Mouse (Mus musculus) limb, embryonic 15.5 days (tissue): Measurements from ENCODE around the gene Ncstn. TPM values are rescaled to one million over a fixed set of nuclear protein-coding genes. Genes with fewer than 3 reads are reported as not detected.
A peak's percentile ranks its signal among the peaks of the same experiment; 100 is the strongest.

Source experiments
- ATAC-seq: fragments of 200-750 bp; cut with Nextera tagmentation; 2 replicates; pipeline ENCODE4 v1.8.0; 2017; ENCODE audit warnings: low read depth, moderate TSS enrichment; ENCODE audit not compliant: insufficient number of reproducible peaks, low FRiP score, low TSS enrichment
- H3K27ac ChIP-seq: fragments of 300-500 bp; sonication (generic); 2 replicates; pipeline ENCODE4 v1.5.1; 2015; ENCODE audit warnings: moderate library complexity, mild to moderate bottlenecking, inconsistent platforms
- H3K27me3 ChIP-seq: fragments of 300-500 bp; sonication (generic); 2 replicates; pipeline ENCODE4 v1.6.1; 2015; ENCODE audit warnings: inconsistent platforms
- H3K36me3 ChIP-seq: fragments of 300-500 bp; sonication (generic); 2 replicates; pipeline ENCODE4 v1.6.1; 2015; ENCODE audit warnings: inconsistent platforms
- H3K4me1 ChIP-seq: fragments of 300-500 bp; sonication (generic); 2 replicates; pipeline ENCODE4 v1.6.1; 2015; ENCODE audit warnings: inconsistent platforms
- H3K4me2 ChIP-seq: fragments of 300-500 bp; sonication (generic); 2 replicates; pipeline ENCODE4 v1.6.1; 2015; ENCODE audit warnings: mild to moderate bottlenecking, inconsistent platforms
- H3K4me3 ChIP-seq: fragments of 300-500 bp; sonication (generic); 2 replicates; pipeline ENCODE4 v1.5.1; 2015; ENCODE audit warnings: mild to moderate bottlenecking, inconsistent platforms
- H3K9ac ChIP-seq: fragments of 300-500 bp; sonication (generic); 2 replicates; pipeline ENCODE4 v1.6.1; 2015; ENCODE audit warnings: inconsistent platforms
- H3K9me3 ChIP-seq: fragments of 300-500 bp; sonication (generic); 2 replicates; pipeline ENCODE4 v1.6.1; 2016; ENCODE audit warnings: inconsistent platforms
- WGBS: fragments of 180-500 bp; shearing (Covaris S2); methylation state at CpG from one replicate; pipeline ENCODE4 v1.1.7; 2015; 5-methylcytosine and 5-hydroxymethylcytosine counted together
- polyA plus RNA-seq: library from polyadenylated mRNA; unstranded; fragments of >200 nt; fragmentation: Nextera tagmentation; extraction: Ambion mirVana; gene quantifications from 2 replicates; pipeline ENCODE4 v1.2.1, GENCODE M21; 2015

The Ncstn gene
- polyA plus RNA-seq, 1 experiment from 2014 or later: 107 TPM

GRCm38 (mm10) chr1:172070227-172070626 is 12.4 kb downstream of the Ncstn start:
- H3K4me2 ChIP-seq: no peak overlapping the region
- H3K27ac ChIP-seq: no peak overlapping the region
- H3K9me3 ChIP-seq: no peaks in the 10 kb centered on the region
- WGBS: 54% methylated on average over 6 of the region's 6 CpGs
- ATAC-seq: no peak
- H3K9ac ChIP-seq: no peak overlapping the region
- no peak overlapping the region for H3K4me3 ChIP-seq
- H3K36me3 ChIP-seq: peaks cover 97% of the 10 kb centered on the region
- no peaks in the 10 kb centered on the region for H3K27me3 ChIP-seq
- H3K4me1 ChIP-seq: no peaks in the 10 kb centered on the region

- Histone ChIP-seq H3K4me1 (peaks cover 12% of the 10 kb centered on the region; the same call in 1 of the 2 replicates), H3K27ac (peak overlapping the region; percentile 19; the same call in 1 of the 2 replicates), H3K4me2 (no peak overlapping the region), H3K9me3 (no peaks in the 10 kb centered on the region), H3K9ac (no peak overlapping the region), H3K27me3 (no peaks in the 10 kb centered on the region), H3K36me3 (peaks cover 58% of the 10 kb centered on the region), H3K4me3 (no peak overlapping the region)
- peak; percentile 53; the same call in 1 of the 2 replicates for ATAC-seq
- WGBS: 60% methylated on average over 13 of the region's 13 CpGs
Measured at GRCm38 (mm10) chr1:172064613-172065141, 17.9 kb downstream of the Ncstn start.

- 23% methylated on average over 4 of the region's 4 CpGs for WGBS
- Histone ChIP-seq H3K9me3 (no peaks in the 10 kb centered on the region), H3K4me2 (no peak overlapping the region), H3K4me3 (no peak overlapping the region), H3K27ac (no peak overlapping the region), H3K9ac (no peak overlapping the region), H3K36me3 (peaks cover 47% of the 10 kb centered on the region), H3K27me3 (no peaks in the 10 kb centered on the region), H3K4me1 (peaks cover 12% of the 10 kb centered on the region)
- no peak for ATAC-seq
Measured at GRCm38 (mm10) chr1:172063291-172064023, 19.1 kb downstream of the Ncstn start.

- Histone ChIP-seq H3K4me1 (peaks cover 19% of the 10 kb centered on the region), H3K4me3 (no peak overlapping the region), H3K4me2 (no peak overlapping the region), H3K27ac (no peak overlapping the region), H3K9me3 (no peaks in the 10 kb centered on the region), H3K27me3 (0 out of 2 replicates have a peak, but pooled peaks cover 2% of the 10 kb centered on the region), H3K36me3 (peaks cover 33% of the 10 kb centered on the region), H3K9ac (no peak overlapping the region)
- 74% methylated on average over 2 of the region's 2 CpGs for WGBS
- ATAC-seq: no peak
Measured at GRCm38 (mm10) chr1:172062101-172062500, 20.5 kb downstream of the Ncstn start.

GRCm38 (mm10) chr1:172061217-172061616 is 21.4 kb downstream of the Ncstn start:
- H3K4me1 ChIP-seq: peaks cover 19% of the 10 kb centered on the region
- H3K4me3 ChIP-seq: no peak overlapping the region
- no peak for ATAC-seq
- WGBS: 31% methylated on average over 8 of the region's 8 CpGs
- H3K4me2 ChIP-seq: no peak overlapping the region
- H3K9ac ChIP-seq: no peak overlapping the region
- H3K9me3 ChIP-seq: no peaks in the 10 kb centered on the region
- no peak overlapping the region for H3K27ac ChIP-seq
- peaks cover 10% of the 10 kb centered on the region for H3K27me3 ChIP-seq
- peaks cover 24% of the 10 kb centered on the region for H3K36me3 ChIP-seq

- no peak for ATAC-seq
- no peaks in the 10 kb centered on the region for H3K9me3 ChIP-seq
- H3K27me3 ChIP-seq: peaks cover 15% of the 10 kb centered on the region
- H3K27ac ChIP-seq: no peak overlapping the region
- peaks cover 20% of the 10 kb centered on the region for H3K36me3 ChIP-seq
- no peak overlapping the region for H3K9ac ChIP-seq
- H3K4me2 ChIP-seq: no peak overlapping the region
- 41% methylated on average over 4 of the region's 4 CpGs for WGBS
- peaks cover 19% of the 10 kb centered on the region for H3K4me1 ChIP-seq
- H3K4me3 ChIP-seq: no peak overlapping the region
Measured at GRCm38 (mm10) chr1:172060659-172061058, 21.9 kb downstream of the Ncstn start.

- Histone ChIP-seq H3K27me3 (peaks cover 28% of the 10 kb centered on the region), H3K27ac (no peak overlapping the region), H3K36me3 (0 out of 2 replicates have a peak, but pooled peaks cover 4% of the 10 kb centered on the region), H3K4me1 (peaks cover 15% of the 10 kb centered on the region), H3K9me3 (no peaks in the 10 kb centered on the region), H3K4me3 (no peak overlapping the region), H3K4me2 (no peak overlapping the region), H3K9ac (no peak overlapping the region)
- 53% methylated on average over 7 of the region's 7 CpGs for WGBS
- no peak for ATAC-seq
Measured at GRCm38 (mm10) chr1:172058874-172059273, 23.7 kb downstream of the Ncstn start.

- ATAC-seq: no peak
Measured at GRCm38 (mm10) chr1:172058321-172058720, 24.3 kb downstream of the Ncstn start.

GRCm38 (mm10) chr1:172057491-172057921 is 25.1 kb downstream of the Ncstn start, which contains the start of gene Nhlh1:
Gene Nhlh1, minus strand, starts transcription at chr1:172057573.
- Histone ChIP-seq H3K27me3 (peaks cover 39% of the 10 kb centered on the region), H3K9ac (no peak within 1 kb of the TSS), H3K27ac (no peak within 1 kb of the TSS), H3K4me3 (no peak within 1 kb of the TSS), H3K4me2 (no peak within 1 kb of the TSS), H3K9me3 (no peaks in the 10 kb centered on the region), H3K4me1 (peaks cover 22% of the 10 kb centered on the region), H3K36me3 (no peaks in the 10 kb centered on the region)
- WGBS: 37% methylated on average over 2 of the region's 2 CpGs
- ATAC-seq: no peak; the same call in 1 of the 2 replicates

More at GRCm38 (mm10) chr1:172058321-172058720, 24.3 kb downstream of the Ncstn start:
- H3K9me3 ChIP-seq: no peaks in the 10 kb centered on the region
- no peak overlapping the region for H3K4me2 ChIP-seq
- H3K27me3 ChIP-seq: peaks cover 34% of the 10 kb centered on the region
- peaks cover 17% of the 10 kb centered on the region for H3K4me1 ChIP-seq
- no peak overlapping the region for H3K9ac ChIP-seq
- no peaks in the 10 kb centered on the region for H3K36me3 ChIP-seq
- 69% methylated on average over 6 of the region's 6 CpGs for WGBS
- no peak overlapping the region for H3K4me3 ChIP-seq
- H3K27ac ChIP-seq: no peak overlapping the region

- 79% methylated on average over 4 of the region's 4 CpGs for WGBS
- Histone ChIP-seq H3K36me3 (no peaks in the 10 kb centered on the region), H3K4me2 (no peak overlapping the region), H3K9me3 (no peaks in the 10 kb centered on the region), H3K27ac (no peak overlapping the region), H3K4me1 (peaks cover 22% of the 10 kb centered on the region), H3K27me3 (peaks cover 47% of the 10 kb centered on the region), H3K4me3 (no peak overlapping the region), H3K9ac (no peak overlapping the region)
- ATAC-seq: no peak
Measured at GRCm38 (mm10) chr1:172056251-172056650, 26.3 kb downstream of the Ncstn start.

GRCm38 (mm10) chr1:172053541-172054440 is 28.8 kb downstream of the Ncstn start:
- no peak for ATAC-seq
- H3K4me2 ChIP-seq: peak overlapping the region; percentile 51
- WGBS: 5% methylated on average over 42 of the region's 42 CpGs
- H3K4me3 ChIP-seq: peak overlapping the region; percentile 28
- no peaks in the 10 kb centered on the region for H3K9me3 ChIP-seq
- H3K27me3 ChIP-seq: peaks cover 47% of the 10 kb centered on the region
- no peaks in the 10 kb centered on the region for H3K36me3 ChIP-seq
- no peak overlapping the region for H3K27ac ChIP-seq
- H3K9ac ChIP-seq: 0 out of 2 replicates have a peak overlapping the region, but pooled peaks have one; percentile 8
- peaks cover 24% of the 10 kb centered on the region for H3K4me1 ChIP-seq
